Mouse (Mus musculus) megakaryocyte-erythroid progenitor cell, adult 5 weeks (primary cell): ENCODE measurements around the gene Ints2. TPM values are rescaled to one million over a fixed set of nuclear protein-coding genes. Genes with fewer than 3 reads are reported as not detected.

Experiments used
- polyA plus RNA-seq: library from polyadenylated mRNA; stranded (reverse); fragments of >175 nt; gene quantifications from 2 replicates; pipeline ENCODE4 v1.2.3, GENCODE M21; 2012

The Ints2 gene
- polyA plus RNA-seq, result 1.2 and 2.1 TPM in 2 replicates

GRCm38 (mm10) chr11:86257460-86258076 lies at the start of gene Ints2:
Gene Ints2, minus strand, starts transcription at chr11:86257575.

GRCm38 (mm10) chr11:86201037-86201786 lies 56.2 kb downstream of the Ints2 start, which contains the start of gene Brip1:
Gene Brip1, minus strand, starts transcription at chr11:86201193.

Other genes with a start within 250 kb of the Ints2 start
- 0.44 and 0.69 TPM in 2 replicates for gene Brip1, start 56.4 kb downstream of the Ints2 start, polyA plus RNA-seq
- gene Med13, start 100.0 kb upstream of the Ints2 start, polyA plus RNA-seq, result 1.7 and 2.4 TPM in 2 replicates
- gene Rnft1, start 227.1 kb upstream of the Ints2 start, polyA plus RNA-seq, result 6.7 and 9.3 TPM in 2 replicates